Mouse (Mus musculus) forebrain, embryonic 14.5 days (tissue): Measurements from ENCODE around the gene Tapbp. TPM values are rescaled to one million over a fixed set of nuclear protein-coding genes. Genes with fewer than 3 reads are reported as not detected.
"Not testable (repeated sequence)": the region's sequence is repeated elsewhere in the genome, so short reads cannot be mapped to it uniquely, and the experiment has no call there.

Experiments
- ATAC-seq: fragments of 200-750 bp; cut with Nextera tagmentation; 2 replicates; pipeline ENCODE4 v1.8.0; 2017; ENCODE audit warnings: mild to moderate bottlenecking, moderate library complexity
- DNase-seq: peaks from one replicate; pipeline ENCODE4 v3.0.0-alpha.2; 2015; ENCODE audit warnings: low spot score
- H3K27ac ChIP-seq: fragments of 300-500 bp; sonication (generic); 2 replicates; pipeline ENCODE4 v1.5.1; 2014; ENCODE audit warnings: low read depth, mild to moderate bottlenecking, control low read depth, low read length, moderate library complexity
- H3K27me3 ChIP-seq: fragments of 300-500 bp; sonication (generic); replicated peaks from 2 replicates; pipeline ENCODE4 v1.6.1; 2014; ENCODE audit warnings: low read length, control low read depth, mixed read lengths; ENCODE audit not compliant: control insufficient read depth, insufficient read depth
- H3K36me3 ChIP-seq: fragments of 300-500 bp; sonication (generic); 2 replicates; pipeline ENCODE4 v1.6.1; 2014; ENCODE audit warnings: low read length, control low read depth; ENCODE audit not compliant: control insufficient read depth, insufficient read depth
- H3K4me1 ChIP-seq: fragments of 300-500 bp; sonication (generic); 2 replicates; pipeline ENCODE4 v1.6.1; 2014; ENCODE audit warnings: antibody characterized with exemption, low read length, control low read depth; ENCODE audit not compliant: control insufficient read depth, insufficient read depth
- H3K4me2 ChIP-seq: fragments of 300-500 bp; sonication (generic); 2 replicates; pipeline ENCODE4 v1.6.1; 2014; ENCODE audit warnings: mild to moderate bottlenecking, control low read depth, low read length
- H3K4me3 ChIP-seq: fragments of 300-500 bp; sonication (generic); 2 replicates; pipeline ENCODE4 v1.5.1; 2014; ENCODE audit warnings: low read depth, low read length, control low read depth
- H3K9ac ChIP-seq: fragments of 300-500 bp; sonication (generic); 2 replicates; pipeline ENCODE4 v1.6.1; 2014; ENCODE audit warnings: mild to moderate bottlenecking, low read length, control low read depth, moderate library complexity
- H3K9me3 ChIP-seq: fragments of 300-500 bp; sonication (generic); replicated peaks from 2 replicates; pipeline ENCODE4 v1.6.1; 2016; ENCODE audit warnings: low read length, control low read depth, mixed read lengths; ENCODE audit not compliant: control insufficient read depth
- WGBS: fragments of 180-500 bp; shearing (Covaris S2); extraction: QIAGEN DNeasy Blood & Tissue Kit; methylation state at CpG from one replicate; pipeline ENCODE4 v1.1.7; 2014; 5-methylcytosine and 5-hydroxymethylcytosine counted together
- polyA plus RNA-seq: library from polyadenylated mRNA; unstranded; fragments of >200 nt; fragmentation: Nextera tagmentation; extraction: Ambion mirVana; gene quantifications from 2 replicates; pipeline ENCODE4 v1.2.1, GENCODE M21; 2014

Gene Tapbp
- polyA plus RNA-seq, 1 experiment from 2014 or later = 14.1 TPM

- H3K4me3 ChIP-seq = no peak overlapping the region
- H3K27ac ChIP-seq = no peak overlapping the region
- WGBS = 90% methylated on average over 10 of the region's 10 CpGs
- H3K9me3 ChIP-seq = no peaks in the 10 kb centered on the region
- H3K4me1 ChIP-seq = peaks cover 13% of the 10 kb centered on the region
- no peaks in the 10 kb centered on the region for H3K27me3 ChIP-seq
- DNase-seq (no peak), ATAC-seq (no peak)
- H3K9ac ChIP-seq = no peak overlapping the region
- peaks cover 81% of the 10 kb centered on the region for H3K36me3 ChIP-seq
- H3K4me2 ChIP-seq = no peak overlapping the region
These were observed 31.9 kb downstream of the Tapbp start for GRCm38 (mm10) chr17:33947430-33948089.

DNA sequence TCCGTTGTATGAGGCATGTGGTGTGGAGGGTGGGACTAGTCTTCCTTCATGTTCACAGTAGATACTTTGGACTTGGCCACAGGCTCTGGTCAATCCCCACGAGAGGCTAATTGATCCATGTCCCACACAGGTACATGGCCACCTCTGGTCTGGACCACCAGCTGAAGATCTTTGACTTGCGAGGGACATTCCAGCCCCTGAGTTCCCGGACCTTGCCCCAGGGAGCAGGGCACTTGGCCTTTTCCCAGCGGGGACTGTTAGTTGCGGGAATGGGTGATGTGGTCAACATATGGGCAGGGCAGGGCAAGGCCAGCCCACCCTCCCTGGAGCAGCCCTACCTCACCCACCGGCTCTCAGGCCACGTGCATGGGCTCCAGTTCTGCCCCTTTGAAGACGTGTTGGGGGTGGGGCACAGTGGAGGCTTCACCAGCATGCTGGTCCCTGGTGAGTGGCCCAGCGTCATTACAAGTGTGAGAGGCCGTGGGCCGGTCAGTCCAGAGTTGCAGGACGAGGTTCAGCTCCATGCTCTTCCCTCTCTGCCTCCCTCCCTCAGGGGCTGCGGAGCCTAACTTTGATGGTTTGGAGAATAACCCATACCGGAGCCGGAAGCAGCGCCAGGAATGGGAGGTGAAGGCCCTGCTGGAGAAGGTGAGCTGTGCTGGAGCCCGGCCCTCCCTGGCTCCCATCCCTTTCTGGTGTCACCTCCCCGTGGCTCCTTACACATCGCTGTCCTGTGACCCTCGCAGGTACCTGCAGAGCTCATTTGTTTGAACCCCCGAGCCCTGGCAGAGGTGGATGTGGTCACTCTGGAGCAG is 32.6 kb downstream of the Tapbp start:
- H3K4me3 ChIP-seq = no peak overlapping the region
- DNase-seq = no peak
- WGBS = 90% methylated on average over 22 of the region's 22 CpGs
- H3K4me1 ChIP-seq = peaks cover 13% of the 10 kb centered on the region
- H3K27me3 ChIP-seq = no peaks in the 10 kb centered on the region
- H3K4me2 ChIP-seq = no peak overlapping the region
- H3K27ac ChIP-seq = no peak overlapping the region
- no peak overlapping the region for H3K9ac ChIP-seq
- ATAC-seq = no peak
- no peaks in the 10 kb centered on the region for H3K9me3 ChIP-seq
- peaks cover 83% of the 10 kb centered on the region for H3K36me3 ChIP-seq

GRCm38 (mm10) chr17:33948905-33949537 is 33.3 kb downstream of the Tapbp start:
- H3K4me3 ChIP-seq = no peak overlapping the region
- DNase-seq = no peak
- no peak overlapping the region for H3K9ac ChIP-seq
- ATAC-seq = no peak
- WGBS = 91% methylated on average over 19 of the region's 19 CpGs
- H3K27ac ChIP-seq = no peak overlapping the region
- peaks cover 15% of the 10 kb centered on the region for H3K4me1 ChIP-seq
- H3K36me3 ChIP-seq = peaks cover 83% of the 10 kb centered on the region
- H3K27me3 ChIP-seq = no peaks in the 10 kb centered on the region
- H3K9me3 ChIP-seq = no peaks in the 10 kb centered on the region
- no peak overlapping the region for H3K4me2 ChIP-seq

DNA sequence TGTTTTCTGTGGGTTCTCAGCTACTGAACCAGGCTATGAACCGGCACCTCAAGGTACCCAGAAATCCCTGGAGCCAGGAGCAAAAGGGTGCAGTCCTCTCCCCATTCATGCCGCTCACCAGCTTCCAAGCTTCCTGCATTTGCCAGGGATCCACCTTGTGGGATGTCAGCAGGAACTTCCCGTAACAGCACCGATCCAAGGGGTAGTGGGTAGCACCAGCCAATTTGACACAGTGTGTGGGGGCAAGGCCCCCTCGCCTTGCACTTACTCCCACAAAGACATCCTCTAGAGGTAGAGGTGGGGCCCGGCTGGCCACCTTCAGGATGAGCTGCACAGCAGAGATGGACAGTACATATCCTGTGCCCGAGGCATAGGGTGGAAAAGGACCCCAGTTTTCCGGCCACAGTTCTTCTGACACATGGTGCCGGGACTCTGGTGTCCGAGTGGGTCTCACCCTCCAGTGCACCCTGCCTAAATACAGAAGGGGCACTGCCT is 34.5 kb downstream of the Tapbp start:
- Histone ChIP-seq H3K4me3 (peak overlapping the region; percentile 42), H3K27ac (no peak overlapping the region), H3K9ac (peak overlapping the region; percentile 71), H3K4me2 (peak overlapping the region; percentile 82), H3K9me3 (no peaks in the 10 kb centered on the region), H3K4me1 (peaks cover 22% of the 10 kb centered on the region), H3K36me3 (peaks cover 74% of the 10 kb centered on the region), H3K27me3 (no peaks in the 10 kb centered on the region)
- ATAC-seq = no peak
- WGBS = 70% methylated on average over 10 of the region's 10 CpGs
- no peak for DNase-seq

DNA sequence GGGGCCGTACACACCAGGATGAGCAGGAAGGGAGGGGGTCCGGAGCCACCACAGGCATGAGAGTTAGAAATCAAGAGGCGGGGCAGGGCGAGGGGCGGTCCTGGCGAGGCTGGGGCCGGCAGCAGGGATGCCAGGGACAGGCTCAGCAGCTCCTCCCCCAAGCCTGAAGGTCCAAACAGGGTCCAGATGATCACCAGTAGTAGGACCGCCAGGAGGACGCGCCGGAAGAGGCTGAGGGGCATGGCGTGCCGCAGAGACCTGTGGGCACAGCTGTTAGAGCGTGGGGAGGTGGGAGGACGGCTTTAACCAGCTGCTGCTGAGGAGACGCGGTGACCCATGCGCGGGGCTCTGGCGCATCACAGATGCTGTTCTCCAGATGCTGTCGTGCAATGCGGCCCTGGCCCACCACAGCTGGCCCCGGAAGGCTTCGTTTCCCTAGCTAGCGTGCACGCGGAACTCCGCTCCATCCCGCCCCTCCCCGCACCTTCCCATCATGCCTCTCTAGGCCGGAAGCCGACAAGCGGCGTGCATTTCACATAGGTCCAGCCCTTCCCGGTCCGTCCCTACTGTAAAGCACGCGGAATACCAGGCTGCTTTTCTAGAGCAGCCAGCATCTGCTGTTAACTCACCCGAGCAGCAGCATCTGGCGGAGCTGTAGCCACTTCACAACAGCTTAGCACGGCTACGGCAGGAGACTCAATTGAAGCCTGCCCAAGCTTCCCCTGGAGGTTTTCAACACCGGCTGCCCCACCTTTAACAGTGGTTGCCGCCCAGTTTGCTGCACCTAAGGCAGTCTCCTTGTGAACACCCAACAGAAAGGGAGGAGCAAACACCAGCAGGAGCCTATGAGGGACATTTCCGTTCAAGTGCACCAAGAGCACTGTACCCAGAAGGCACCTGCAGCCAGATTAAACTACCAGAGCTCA is 35.6 kb downstream of the Tapbp start, which contains the start of gene B3galt4:
B3galt4 (minus strand) TSS at position 468 of the 926 bp plus-strand sequence.
- ATAC-seq = peak; percentile 64
- H3K4me3 ChIP-seq = peak within 1 kb of the TSS; percentile 42
- peak within 1 kb of the TSS; percentile 82 for H3K4me2 ChIP-seq
- peaks cover 62% of the 10 kb centered on the region for H3K36me3 ChIP-seq
- H3K9me3 ChIP-seq = no peaks in the 10 kb centered on the region
- peak; percentile 90 for DNase-seq
- whole genome bisulfite sequencing = 2% methylated on average over 43 of the region's 45 CpGs
- H3K27ac ChIP-seq = peak within 1 kb of the TSS; percentile 65
- H3K4me1 ChIP-seq = peaks cover 23% of the 10 kb centered on the region
- no peaks in the 10 kb centered on the region for H3K27me3 ChIP-seq
- H3K9ac ChIP-seq = peak within 1 kb of the TSS; percentile 71

GRCm38 (mm10) chr17:33952015-33952414 is 36.3 kb downstream of the Tapbp start:
- not testable (repeated sequence) for H3K27me3 ChIP-seq, H3K9me3 ChIP-seq, H3K4me3 ChIP-seq, H3K9ac ChIP-seq, DNase-seq, ATAC-seq, H3K27ac ChIP-seq
- Histone ChIP-seq H3K4me1 (peaks cover 29% of the 10 kb centered on the region), H3K36me3 (peaks cover 57% of the 10 kb centered on the region), H3K4me2 (peak overlapping the region; percentile 82)
- 71% methylated on average over 13 of the region's 13 CpGs for WGBS

DNA sequence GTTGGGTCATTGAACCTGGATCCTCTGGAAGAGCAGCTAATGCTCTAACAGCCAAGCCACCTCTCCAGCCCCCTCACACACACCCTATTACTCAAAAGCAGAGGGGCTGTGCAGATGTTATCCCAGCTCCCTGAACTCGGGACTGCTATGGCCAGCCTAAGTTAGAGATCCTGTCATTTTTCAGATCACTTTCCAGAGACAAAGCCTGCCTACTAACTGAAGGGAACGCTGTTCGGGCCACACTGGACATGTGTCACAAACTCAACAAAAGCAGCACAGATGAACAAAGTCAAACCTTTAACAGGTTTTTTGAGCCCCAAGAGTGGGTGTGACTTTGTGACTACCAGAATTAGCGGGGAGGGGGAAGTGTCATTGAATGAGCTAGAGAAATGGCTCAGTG is 37.2 kb downstream of the Tapbp start:
- H3K9me3 ChIP-seq = no peaks in the 10 kb centered on the region
- H3K27me3 ChIP-seq = no peaks in the 10 kb centered on the region
- H3K9ac ChIP-seq = no peak overlapping the region
- peaks cover 29% of the 10 kb centered on the region for H3K4me1 ChIP-seq
- ATAC-seq (no peak), DNase-seq (no peak)
- 78% methylated on average over 4 of the region's 4 CpGs for WGBS
- H3K4me2 ChIP-seq = no peak overlapping the region
- no peak overlapping the region for H3K27ac ChIP-seq
- peaks cover 57% of the 10 kb centered on the region for H3K36me3 ChIP-seq
- no peak overlapping the region for H3K4me3 ChIP-seq

DNA sequence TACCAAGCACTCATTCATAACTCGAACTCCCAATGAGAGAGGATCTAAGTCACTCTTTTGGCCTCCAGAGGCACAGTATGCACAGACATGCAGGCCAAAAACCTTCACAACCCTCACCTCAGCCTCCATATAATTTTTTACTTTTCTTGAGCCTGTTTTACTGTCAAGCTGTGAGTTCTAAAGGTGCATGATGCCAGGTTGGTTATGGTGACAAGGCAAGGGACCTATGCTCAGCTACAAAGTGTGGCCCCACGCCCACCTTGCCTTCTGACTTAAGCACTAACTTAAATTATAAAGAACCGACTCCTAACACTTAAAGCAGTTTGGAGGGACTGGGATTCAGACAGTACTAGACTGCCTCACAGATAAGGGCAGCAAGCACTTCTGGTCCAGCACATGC is 37.6 kb downstream of the Tapbp start:
- Histone ChIP-seq H3K4me3 (no peak overlapping the region), H3K27ac (no peak overlapping the region), H3K9ac (no peak overlapping the region), H3K36me3 (peaks cover 55% of the 10 kb centered on the region), H3K4me2 (0 out of 2 replicates have a peak overlapping the region, but pooled peaks have one; percentile 5), H3K4me1 (peaks cover 29% of the 10 kb centered on the region), H3K9me3 (no peaks in the 10 kb centered on the region), H3K27me3 (no peaks in the 10 kb centered on the region)
- DNase-seq = no peak
- WGBS = 79% methylated on average over 3 of the region's 3 CpGs
- ATAC-seq = no peak
